Mouse (Mus musculus): ENCODE data around the gene Rpn2.
A peak's percentile ranks its signal among the peaks of the same experiment; 100 is the strongest.

The Rpn2 gene

GRCm38 (mm10) chr2:157310963-157311637, 32.3 kb downstream of the Rpn2 start:
- no peak for DNase-seq

DNA sequence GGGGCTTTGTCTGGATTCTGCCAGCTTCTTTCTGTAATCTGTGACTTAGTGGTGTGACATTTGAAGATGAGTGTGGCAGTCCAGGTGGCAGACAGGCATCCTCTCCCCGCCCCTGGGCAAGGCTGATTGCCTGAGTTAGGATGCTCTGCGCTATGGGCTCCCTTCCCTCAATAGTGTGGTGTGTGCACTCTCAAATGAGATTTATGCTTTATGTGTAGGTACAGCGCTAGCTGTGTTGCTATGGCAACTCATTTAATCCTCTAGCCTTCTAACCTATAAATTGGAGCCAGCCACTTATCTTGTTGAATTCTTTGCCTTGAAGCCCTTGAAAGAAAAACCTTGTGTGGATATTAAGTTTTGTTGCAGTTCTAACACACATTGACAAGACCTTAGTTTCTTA, 34.9 kb downstream of the Rpn2 start:
- DNase-seq: no peak

- peak; percentile 24 to 41 for DNase-seq
Measured at GRCm38 (mm10) chr2:157314310-157314709, 35.5 kb downstream of the Rpn2 start.

DNA sequence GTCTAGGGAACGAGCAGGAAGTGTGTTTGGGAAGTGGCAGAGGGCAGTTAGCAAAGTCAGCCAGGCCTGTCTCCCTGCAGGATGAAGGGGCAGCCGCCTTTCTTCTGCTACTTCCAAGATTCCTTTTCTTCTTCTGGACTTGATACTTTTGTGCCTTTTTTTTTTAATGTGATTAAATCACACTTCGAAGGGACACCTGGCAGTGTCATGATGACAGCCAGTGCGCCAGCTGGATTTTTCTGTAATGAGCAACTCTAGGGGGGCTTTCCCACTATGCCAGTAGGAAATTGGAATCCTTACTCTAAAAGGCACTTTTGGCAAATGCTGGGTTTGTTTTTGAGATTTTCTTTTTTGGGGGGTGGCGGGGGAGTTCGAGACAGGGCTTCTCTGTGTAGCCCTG, 36.7 kb downstream of the Rpn2 start:
- DNase-seq: no peak

- no peak for DNase-seq
Measured at GRCm38 (mm10) chr2:157316358-157316933, 37.6 kb downstream of the Rpn2 start.

DNA sequence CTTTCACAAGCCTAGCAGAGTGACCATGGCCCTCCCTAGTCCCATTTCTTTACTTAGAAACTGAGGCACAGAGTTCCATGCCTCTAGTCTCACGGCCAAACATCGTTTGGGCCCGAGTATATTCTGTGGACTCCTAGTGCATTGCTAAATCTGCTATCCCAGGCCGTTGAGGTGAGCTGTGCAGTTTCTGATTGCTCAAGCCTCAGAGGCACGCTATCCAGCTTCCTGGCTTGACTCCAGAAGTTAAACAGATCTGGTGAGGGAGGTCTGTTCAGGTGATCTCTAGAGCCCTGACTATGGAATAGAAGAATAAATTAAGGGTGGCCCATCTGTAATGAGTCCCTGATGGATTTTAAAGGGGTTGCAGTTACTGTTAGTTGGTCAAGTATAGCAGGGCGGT, 38.4 kb downstream of the Rpn2 start:
- no peak for DNase-seq

DNA sequence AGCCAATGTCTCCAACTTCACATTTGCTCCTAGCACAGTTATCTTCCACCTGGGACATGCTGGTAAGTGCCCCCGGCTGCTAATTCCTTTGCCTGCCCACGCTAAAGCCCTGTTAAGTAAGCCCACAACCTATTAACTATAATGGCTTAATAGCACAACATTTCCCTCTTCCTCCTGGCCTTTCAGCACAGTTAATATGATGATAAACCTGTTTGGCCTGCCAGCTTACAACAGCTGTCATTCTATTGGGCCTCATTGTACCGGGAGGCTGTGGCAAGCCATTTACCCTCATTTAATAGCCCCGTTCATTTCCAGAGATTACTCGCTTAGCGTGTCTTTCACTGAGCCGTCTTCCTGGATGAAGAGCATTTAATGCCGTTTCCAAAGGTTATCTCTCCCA, 41.3 kb downstream of the Rpn2 start:
- DNase-seq: no peak

- DNase-seq: no peak
Measured at GRCm38 (mm10) chr2:157320886-157321285, 42.1 kb downstream of the Rpn2 start.

DNA sequence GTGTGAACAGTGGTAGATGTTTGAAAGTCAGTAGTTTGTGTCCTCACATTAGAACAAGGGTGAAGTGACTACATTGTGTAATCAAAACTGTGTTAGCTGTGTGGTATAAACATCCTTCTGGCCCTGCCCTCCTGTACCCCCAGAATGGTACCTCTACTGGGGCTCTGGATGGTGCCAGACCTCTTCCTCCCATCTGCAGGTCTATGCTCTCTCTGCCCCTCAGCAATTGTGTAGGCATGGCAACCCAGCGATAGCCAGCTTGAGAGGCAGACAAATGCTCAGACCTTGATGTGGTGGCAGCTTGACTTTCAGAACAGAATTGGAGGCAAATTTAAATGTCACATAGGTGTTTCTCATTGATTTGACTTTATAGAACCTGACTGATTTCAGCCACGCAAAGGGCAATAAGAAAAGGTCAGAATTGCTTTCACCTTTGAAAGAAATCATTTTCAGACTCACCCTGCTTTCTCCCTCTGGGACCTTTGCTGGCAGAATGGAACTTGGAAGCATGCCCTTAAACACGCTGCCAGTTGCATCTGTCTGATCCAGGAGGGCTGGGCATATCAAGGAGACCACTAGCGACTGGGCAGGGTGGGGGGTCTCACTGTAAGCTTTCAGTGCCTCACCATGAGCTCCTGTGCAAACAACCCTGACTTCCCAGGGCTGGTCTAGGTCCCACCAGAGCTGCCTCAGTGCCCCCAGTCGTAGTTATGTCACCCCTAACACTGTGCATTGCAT, 43.4 kb downstream of the Rpn2 start:
- no peak for DNase-seq

DNA sequence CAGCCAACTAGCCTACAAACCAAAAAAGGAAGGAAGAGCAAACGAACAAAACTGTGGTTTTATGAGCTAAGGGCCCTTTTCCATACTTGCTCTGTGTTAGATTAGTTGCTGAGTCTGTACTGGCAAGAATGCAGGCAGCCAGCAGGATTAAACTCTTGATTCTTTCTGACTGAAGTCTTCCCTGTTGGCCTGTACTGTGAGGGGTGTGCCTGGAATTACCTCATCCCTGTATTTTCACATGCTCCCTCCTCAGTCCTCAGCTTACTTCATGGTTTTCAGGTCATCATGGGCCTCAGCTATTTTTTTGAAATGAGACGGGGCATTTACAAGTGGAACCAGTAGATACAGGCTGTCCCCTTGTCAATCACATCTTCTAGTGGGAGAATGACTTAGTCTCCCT, 46.4 kb downstream of the Rpn2 start:
- no peak for DNase-seq

GRCm38 (mm10) chr2:157328106-157328505, 49.3 kb downstream of the Rpn2 start:
- no peak for DNase-seq

- DNase-seq: no peak
Measured at GRCm38 (mm10) chr2:157328570-157328969, 49.8 kb downstream of the Rpn2 start.

GRCm38 (mm10) chr2:157332059-157332458, 53.2 kb downstream of the Rpn2 start:
- no peak for DNase-seq

GRCm38 (mm10) chr2:157338663-157339062, 59.8 kb downstream of the Rpn2 start:
- DNase-seq: peak; percentile 50 to 57

DNA sequence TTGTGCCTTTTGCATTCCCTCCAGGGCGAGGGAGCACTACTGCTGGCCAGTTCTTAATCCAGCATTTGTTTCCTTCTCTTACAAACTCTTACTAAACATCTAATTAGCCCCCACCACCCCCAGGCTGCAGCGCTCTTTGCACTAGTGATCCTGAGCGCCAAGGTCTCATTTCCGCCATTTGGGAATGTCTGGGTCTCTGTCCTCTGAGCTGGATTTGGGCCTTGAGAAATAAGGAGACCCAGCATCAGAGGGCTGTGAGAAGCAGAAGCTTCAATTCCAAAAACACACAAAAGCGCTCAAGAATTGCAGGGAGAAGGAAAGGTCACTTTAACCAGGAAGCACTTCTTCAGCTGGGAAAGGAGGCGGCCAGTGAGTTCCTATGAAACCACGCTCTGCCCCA, 60.7 kb downstream of the Rpn2 start:
- no peak for DNase-seq

DNA sequence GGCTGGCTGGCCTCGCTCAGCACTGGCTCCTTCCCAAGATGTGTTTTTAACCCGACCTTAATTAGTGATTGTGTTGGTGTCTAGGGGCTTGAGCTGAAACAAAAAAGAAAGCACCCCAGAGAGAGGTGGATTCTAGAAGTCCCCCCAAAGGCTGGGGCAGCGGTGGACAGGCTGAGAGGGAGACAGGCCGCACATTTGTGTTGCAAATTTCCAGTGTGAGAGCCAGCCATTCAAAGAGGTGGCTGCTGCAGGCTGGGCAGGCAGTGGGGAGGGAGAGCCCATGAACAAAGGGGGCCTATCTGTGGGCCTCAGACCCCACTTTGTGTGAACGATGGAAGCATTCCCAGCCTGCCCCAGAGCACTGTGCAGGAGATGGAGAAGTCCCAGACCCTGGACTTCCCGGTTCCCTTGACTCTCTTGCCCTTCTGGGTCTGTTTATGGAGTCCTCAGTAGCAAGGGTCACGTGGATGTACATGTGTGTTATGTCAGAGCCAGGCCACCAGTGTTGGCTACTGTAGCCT, 61.5 kb downstream of the Rpn2 start:
- DNase-seq: peak in 1 of 2 experiments; percentile 16

DNA sequence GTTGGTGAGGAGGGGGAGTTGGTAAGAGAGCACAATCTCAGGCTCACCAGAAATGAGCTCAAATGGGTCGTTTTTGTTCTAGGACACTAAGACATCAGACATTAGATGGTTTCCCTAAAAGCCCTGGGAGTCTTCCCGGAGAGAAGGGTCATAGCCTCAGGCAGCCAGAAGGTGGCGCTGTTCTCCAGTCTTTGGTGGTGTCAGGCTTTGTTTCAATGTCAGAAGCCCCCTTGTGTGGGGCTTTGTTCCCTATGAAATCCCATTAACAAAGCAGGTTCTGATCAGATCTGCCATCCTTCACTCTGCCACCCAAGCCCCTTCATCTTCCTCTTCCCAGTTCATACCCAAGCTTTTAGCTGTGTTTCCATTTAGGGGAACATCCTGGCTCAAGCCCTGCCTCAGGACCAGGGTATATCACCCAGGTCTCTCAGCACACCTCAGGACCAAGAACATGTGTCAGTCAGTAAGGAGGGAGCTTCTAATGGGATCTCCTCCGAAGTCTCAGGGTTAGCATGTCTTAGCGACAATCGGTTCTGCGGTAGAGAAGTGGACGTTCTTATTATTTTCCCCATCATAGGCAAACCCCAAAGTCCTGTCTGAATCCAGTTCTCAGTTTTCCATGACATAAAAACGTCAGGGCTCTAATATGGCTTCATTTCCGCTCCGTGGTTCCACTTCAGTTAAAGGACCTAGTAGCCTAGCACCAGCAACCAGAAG, 62.9 kb downstream of the Rpn2 start:
- peak; percentile 59 to 68 for DNase-seq

DNA sequence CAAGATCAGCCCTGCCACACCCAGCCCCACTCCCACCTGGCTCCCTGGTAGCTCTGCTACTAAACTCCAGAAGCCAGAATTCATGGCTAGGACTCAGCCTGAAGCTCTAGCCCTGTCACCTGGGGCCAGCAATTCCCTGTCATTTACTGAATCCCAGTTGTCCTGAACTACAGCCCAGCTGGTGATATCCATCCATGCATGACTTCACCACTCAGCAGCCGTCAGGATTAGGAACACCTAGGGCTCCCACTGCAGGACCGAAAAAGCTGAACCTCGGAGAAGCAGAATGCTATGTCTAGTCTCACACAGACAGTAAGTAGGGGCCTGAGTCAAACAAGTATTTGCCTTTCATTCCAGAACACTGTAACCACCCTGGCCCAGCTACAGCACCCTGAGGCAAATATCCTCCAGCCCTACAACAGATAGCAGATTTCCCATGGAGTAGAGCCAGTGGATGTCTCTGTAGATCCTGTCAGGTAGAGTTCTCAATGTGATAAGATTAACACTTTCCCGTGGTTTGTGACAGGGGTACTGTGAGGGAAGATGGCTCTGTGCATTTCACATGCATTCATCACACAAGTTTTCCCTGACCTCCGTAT, 63.6 kb downstream of the Rpn2 start:
- DNase-seq: no peak

DNA sequence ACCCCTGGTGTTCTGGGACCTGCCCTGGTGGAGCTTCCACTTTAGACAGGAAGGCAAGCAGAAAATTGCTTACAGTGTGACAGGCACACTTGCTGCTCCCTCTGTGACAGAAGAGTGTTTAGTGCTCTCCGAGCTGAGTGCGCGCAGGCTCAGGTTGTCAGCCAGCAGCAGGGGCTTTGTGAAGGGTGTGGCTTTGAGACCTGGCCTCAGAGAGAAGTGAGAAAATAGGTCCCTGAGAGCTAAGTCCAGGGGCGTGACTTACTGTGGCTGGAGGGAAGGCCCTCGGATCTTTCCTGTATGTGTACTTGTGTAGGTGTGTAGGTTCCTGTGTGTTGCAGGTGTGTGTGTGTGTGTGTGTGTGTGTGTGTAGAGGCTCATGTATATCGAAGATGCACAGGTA, 64.5 kb downstream of the Rpn2 start:
- DNase-seq: no peak

DNA sequence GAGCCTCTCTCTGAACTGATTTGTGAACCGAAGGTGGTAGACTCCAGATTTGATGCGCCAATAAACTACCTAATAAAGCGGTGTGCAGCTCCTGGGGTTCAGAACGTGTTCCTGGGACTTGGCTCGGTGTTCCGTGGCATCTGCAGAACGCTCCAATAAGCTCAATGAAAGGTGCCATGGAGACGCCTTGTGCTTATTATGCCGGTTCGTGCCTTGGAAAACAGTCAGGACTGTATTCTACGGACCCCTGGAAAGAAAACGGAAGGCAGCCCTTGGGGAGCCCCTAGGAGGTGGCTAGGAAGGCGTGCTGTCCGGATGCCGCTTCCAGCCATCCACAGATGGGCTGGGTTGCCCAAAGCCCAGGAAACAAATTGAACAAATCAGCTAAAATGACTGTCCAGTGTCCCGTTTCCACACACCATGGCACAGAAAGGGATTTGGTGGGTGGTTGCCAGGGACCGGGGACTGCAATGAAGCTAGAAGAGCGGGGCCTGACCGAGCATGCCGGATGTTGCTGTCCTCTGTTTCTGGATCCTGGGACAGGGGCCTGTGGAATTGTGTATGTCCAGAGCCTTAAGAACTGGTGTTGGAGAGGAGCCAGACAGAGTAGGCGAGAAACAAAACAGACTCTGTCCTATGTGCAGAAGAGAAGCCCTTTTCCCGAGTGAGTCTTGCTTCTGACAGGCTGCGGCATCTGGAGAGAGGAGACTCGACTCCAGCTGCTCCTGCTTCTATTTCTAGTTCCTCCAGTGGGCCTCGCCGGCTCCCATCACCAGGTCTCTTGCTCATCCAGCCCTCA, 68.7 kb downstream of the Rpn2 start, which contains the start of gene Ghrh:
Gene Ghrh, minus strand, starts transcription at position 146 of the 799 bp plus-strand sequence.
- DNase-seq: peak; percentile 16 to 33

DNA sequence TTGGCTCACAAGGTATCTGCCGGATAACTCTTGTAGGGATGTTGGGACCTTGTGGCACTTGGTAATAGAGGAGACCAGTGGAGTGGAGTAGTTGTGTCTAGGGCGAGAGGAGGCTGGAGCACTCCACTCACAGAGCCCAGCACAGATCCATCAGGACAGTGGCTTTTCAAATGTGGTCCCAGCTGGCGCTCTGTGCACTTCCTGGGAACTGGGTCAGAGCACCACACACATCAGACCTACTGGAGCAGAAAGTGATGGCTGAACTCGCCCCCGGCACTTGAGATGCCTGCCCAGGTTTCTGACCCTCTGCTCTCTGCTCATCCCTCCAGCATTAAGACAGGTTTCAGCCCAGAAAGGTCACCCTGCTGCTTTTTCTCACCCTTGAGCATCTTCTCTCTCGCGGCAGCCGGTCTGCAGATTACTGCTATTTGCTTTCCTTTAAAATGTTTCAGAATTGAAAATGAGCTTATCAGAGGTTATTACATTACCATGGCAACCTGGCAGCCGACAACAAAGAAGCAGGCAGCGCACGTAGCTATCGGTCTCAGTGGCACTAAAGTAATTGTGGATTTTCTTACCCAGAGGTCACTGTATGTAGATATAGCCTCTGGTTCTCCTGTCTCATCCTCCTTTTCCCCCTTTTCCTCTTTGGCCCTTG, 70.4 kb downstream of the Rpn2 start:
- DNase-seq: peak in 1 of 2 experiments; percentile 26

All from cerebellum, adult 18-20 months (tissue).